Mouse (Mus musculus): ENCODE measurements around the gene Pgbd5. TPM values are rescaled to one million over a fixed set of nuclear protein-coding genes. Genes with fewer than 3 reads are reported as not detected.

Pgbd5 gene
- total and polyA plus RNA-seq, 3 experiments: 0.89 to 3.9 (median 3.1) TPM

GRCm38 (mm10) chr8:124331706-124332105 lies 107.8 kb downstream of the Pgbd5 start:
- H3K4me2 ChIP-seq (ENCODE audit: insufficient read depth, low read depth, poor library complexity, severe bottlenecking): no peak overlapping the region
- dilution Hi-C loops (cut with MboI; ENCODE audit: extremely low pct_ligation_motif_present, extremely low pct_unique_long_range_greater_than_20kb, low sequenced_read_pairs): no loop called here
- no peak overlapping the region for H3K27ac ChIP-seq (ENCODE audit: insufficient read depth, low read depth)
- TF ChIP-seq KAT2A (IDR thresholded peaks at IDR 0.05; ENCODE audit: insufficient replicate concordance, low read length) (no peak), SMC3 (IDR thresholded peaks at IDR 0.05; ENCODE audit: low read depth, low read length) (no peak), GABPA (IDR thresholded peaks at IDR 0.05; ENCODE audit: insufficient replicate concordance, low read depth, low read length) (no peak), EP300 (IDR thresholded peaks at IDR 0.05; ENCODE audit: low read length) (no peak), POLR2A (IDR thresholded peaks at IDR 0.05; ENCODE audit: low read depth, low read length) (no peak), MXI1 (IDR thresholded peaks at IDR 0.05; ENCODE audit: low read depth, low read length) (no peak), NELFE (IDR thresholded peaks at IDR 0.05; ENCODE audit: low read depth, low read length) (no peak), SIN3A (IDR thresholded peaks at IDR 0.05; ENCODE audit: low read length) (no peak), BHLHE40 (IDR thresholded peaks at IDR 0.05; ENCODE audit: low read depth, low read length) (no peak), PAX5 (IDR thresholded peaks at IDR 0.05; ENCODE audit: low read length) (no peak), ZNF384 (IDR thresholded peaks at IDR 0.05; ENCODE audit: low read depth, low read length) (no peak), UBTF (IDR thresholded peaks at IDR 0.05; ENCODE audit: low read depth, low read length) (no peak), IRF4 (IDR thresholded peaks at IDR 0.05; ENCODE audit: low read depth, low read length) (no peak), NRF1 (IDR thresholded peaks at IDR 0.05; ENCODE audit: low read depth, low read length) (no peak), MYC (IDR thresholded peaks at IDR 0.05; ENCODE audit: low read depth, low read length) (no peak), ETS1 (conservative IDR thresholded peaks at IDR 0.05; ENCODE audit: low read depth, low read length) (no peak), MAZ (IDR thresholded peaks at IDR 0.05; ENCODE audit: low read depth, low read length) (no peak), MAFK (IDR thresholded peaks at IDR 0.05; ENCODE audit: insufficient replicate concordance, low read length) (no peak), JUND (conservative IDR thresholded peaks at IDR 0.05; ENCODE audit: low read depth, low read length) (no peak), CHD2 (IDR thresholded peaks at IDR 0.05; ENCODE audit: low read length) (no peak)
- no peak overlapping the region for H3K9ac ChIP-seq (ENCODE audit: insufficient read depth, low read depth)
- DNase-seq (ENCODE audit: extremely low read depth): no peak
- H3K27me3 ChIP-seq (replicated peaks): no peaks in the 10 kb centered on the region
- in situ Hi-C loops (cut with MboI; ENCODE audit: low pct_ligation_motif_present, low pct_unique_long_range_greater_than_20kb, low sequenced_read_pairs): no loop called here
- H3K79me2 ChIP-seq (replicated peaks; ENCODE audit: control insufficient read depth, extremely low read depth, insufficient read depth, poor library complexity, severe bottlenecking): no peaks in the 10 kb centered on the region
- H3K4me1 ChIP-seq (ENCODE audit: control insufficient read depth in 1 of 2, insufficient read depth in 2 of 2): no peaks in the 10 kb centered on the region
- H3K4me3 ChIP-seq (replicated peaks in 1 of 3; ENCODE audit: low read depth in 2 of 3, low read length in 2 of 3, poor library complexity in 1 of 3): no peak overlapping the region
- H3K36me3 ChIP-seq (replicated peaks in 1 of 2; ENCODE audit: control insufficient read depth in 1 of 2, insufficient read depth in 1 of 2, low read length in 1 of 2): peaks cover 66 to 95% of the 10 kb centered on the region in 2 experiments
- no peaks in the 10 kb centered on the region for H3K9me3 ChIP-seq (replicated peaks; ENCODE audit: low read length)

GRCm38 (mm10) chr8:124331094-124331493 lies 108.4 kb downstream of the Pgbd5 start:
- dilution Hi-C loops (cut with MboI; ENCODE audit: extremely low pct_ligation_motif_present, extremely low pct_unique_long_range_greater_than_20kb, low sequenced_read_pairs): no loop called here
- H3K4me1 ChIP-seq (ENCODE audit: control insufficient read depth in 1 of 2, insufficient read depth in 2 of 2): no peaks in the 10 kb centered on the region

More at GRCm38 (mm10) chr8:124331094-124331493, 108.4 kb downstream of the Pgbd5 start:
- H3K27ac ChIP-seq (ENCODE audit: insufficient read depth, low read depth): no peak overlapping the region
- in situ Hi-C loops (cut with MboI; ENCODE audit: low pct_ligation_motif_present, low pct_unique_long_range_greater_than_20kb, low sequenced_read_pairs): no loop called here
- H3K27me3 ChIP-seq (replicated peaks): no peaks in the 10 kb centered on the region
- TF ChIP-seq EP300 (IDR thresholded peaks at IDR 0.05; ENCODE audit: low read length): no peak
- no peak for TF ChIP-seq UBTF (IDR thresholded peaks at IDR 0.05; ENCODE audit: low read depth, low read length)
- TF ChIP-seq JUND (conservative IDR thresholded peaks at IDR 0.05; ENCODE audit: low read depth, low read length): no peak
- TF ChIP-seq MAZ (IDR thresholded peaks at IDR 0.05; ENCODE audit: low read depth, low read length): no peak
- no peak for TF ChIP-seq CHD2 (IDR thresholded peaks at IDR 0.05; ENCODE audit: low read length)
- H3K36me3 ChIP-seq (replicated peaks in 1 of 2; ENCODE audit: control insufficient read depth in 1 of 2, insufficient read depth in 1 of 2, low read length in 1 of 2): peaks cover 63 to 94% of the 10 kb centered on the region in 2 experiments
- H3K9me3 ChIP-seq (replicated peaks; ENCODE audit: low read length): no peaks in the 10 kb centered on the region
- no peak overlapping the region for H3K4me3 ChIP-seq (replicated peaks in 1 of 3; ENCODE audit: low read depth in 2 of 3, low read length in 2 of 3, poor library complexity in 1 of 3)
- H3K9ac ChIP-seq (ENCODE audit: insufficient read depth, low read depth): no peak overlapping the region
- no peak overlapping the region for H3K4me2 ChIP-seq (ENCODE audit: insufficient read depth, low read depth, poor library complexity, severe bottlenecking)
- DNase-seq (ENCODE audit: extremely low read depth): no peak
- H3K79me2 ChIP-seq (replicated peaks; ENCODE audit: control insufficient read depth, extremely low read depth, insufficient read depth, poor library complexity, severe bottlenecking): no peaks in the 10 kb centered on the region

Measured in CH12.LX (cell line).